Mouse (Mus musculus) thymus, adult 2 months (tissue): ENCODE data around the gene Kctd19.

Experiments
- CTCF ChIP-seq: fragments of 200-500 bp; IDR thresholded peaks from 2 replicates; pipeline ENCODE4 v1.5.1; 2012; ENCODE audit warnings: mild to moderate bottlenecking, control low read depth, low read length, moderate library complexity, borderline replicate concordance; ENCODE audit not compliant: control insufficient read depth, poor library complexity, insufficient read depth; ENCODE audit errors: extremely low read depth
- POLR2A ChIP-seq: fragments of 200-500 bp; IDR thresholded peaks from 2 replicates; pipeline ENCODE4 v1.6.1; 2012; ENCODE audit warnings: mild to moderate bottlenecking, low read length, control low read depth, moderate library complexity; ENCODE audit not compliant: control insufficient read depth, poor library complexity, insufficient read depth; ENCODE audit errors: extremely low read depth

DNA sequence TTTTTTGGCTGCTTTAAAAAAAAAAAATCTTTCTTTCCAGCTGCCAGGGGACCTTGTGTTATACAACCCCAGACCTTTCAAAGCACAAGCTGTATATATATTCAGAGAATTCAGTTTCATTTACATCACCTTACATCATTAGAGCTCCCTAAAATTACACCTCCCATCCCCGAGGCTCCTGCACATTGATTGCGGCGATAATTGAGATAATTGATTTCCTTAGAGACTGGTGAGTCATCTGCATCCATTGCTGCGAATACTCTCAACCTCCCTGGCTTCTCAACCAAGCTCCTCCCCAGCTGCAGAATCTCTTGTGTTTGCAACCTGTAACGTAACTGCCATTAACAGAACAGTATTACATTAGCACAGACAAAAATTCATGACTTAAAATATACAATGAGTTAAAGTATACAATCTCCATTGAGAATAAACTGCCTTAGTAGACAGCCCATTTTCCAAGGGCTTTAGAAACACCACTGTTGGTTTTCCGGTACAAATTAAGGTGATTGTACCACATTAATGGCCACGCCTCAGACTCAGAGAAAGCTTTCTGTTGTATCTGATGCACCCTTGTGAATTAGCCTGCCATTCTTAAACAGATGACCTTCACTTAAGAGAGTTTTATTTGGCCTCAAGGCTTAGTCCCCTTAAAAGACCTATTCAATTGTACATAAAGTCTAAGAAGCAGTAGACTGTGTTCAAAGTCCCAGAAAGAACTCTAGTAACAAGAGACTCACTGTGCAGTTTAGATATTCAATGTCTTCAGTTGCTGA, 18.6 kb upstream of the Kctd19 start:
- TF ChIP-seq CTCF: no peak
- no peak for TF ChIP-seq POLR2A
